Mouse (Mus musculus): ENCODE results near the gene Atp7a. TPM values are rescaled to one million over a fixed set of nuclear protein-coding genes. Genes with fewer than 3 reads are reported as not detected.
"Not testable (repeated sequence)": the region's sequence is repeated elsewhere in the genome, so short reads cannot be mapped to it uniquely, and the experiment has no call there.

Gene Atp7a
- polyA plus RNA-seq (2015; fragmentation: Nextera tagmentation; extraction: Ambion mirVana) = 26.7 and 27.9 TPM in 2 replicates

GRCm38 (mm10) chrX:106026418-106027342, at the start of gene Atp7a:
TSS of gene Atp7a (plus strand) at chrX:106027276.
- Histone ChIP-seq H3K4me1 (replicated peaks; ENCODE audit: control insufficient read depth, insufficient read depth, low read length) (no peaks in the 10 kb centered on the region), H3K27ac (ENCODE audit: low read length) (peak within 1 kb of the TSS; percentile 73; the same call in 1 of the 2 replicates), H3K9me3 (ENCODE audit: control insufficient read depth, low read length) (no peaks in the 10 kb centered on the region), H3K9ac (ENCODE audit: low read length) (peak within 1 kb of the TSS; percentile 73), H3K36me3 (ENCODE audit: control insufficient read depth, insufficient read depth, low read length) (no peaks in the 10 kb centered on the region), H3K4me2 (ENCODE audit: low read depth, low read length) (peak within 1 kb of the TSS; percentile 51), H3K4me3 (ENCODE audit: low read length) (peak within 1 kb of the TSS; percentile 60), H3K27me3 (ENCODE audit: control insufficient read depth, insufficient read depth, low read depth, low read length) (no peaks in the 10 kb centered on the region)
- WGBS = 19% methylated on average over 35 of the region's 36 CpGs
- ATAC-seq (ENCODE audit: low read depth) = peak; percentile 99

DNA sequence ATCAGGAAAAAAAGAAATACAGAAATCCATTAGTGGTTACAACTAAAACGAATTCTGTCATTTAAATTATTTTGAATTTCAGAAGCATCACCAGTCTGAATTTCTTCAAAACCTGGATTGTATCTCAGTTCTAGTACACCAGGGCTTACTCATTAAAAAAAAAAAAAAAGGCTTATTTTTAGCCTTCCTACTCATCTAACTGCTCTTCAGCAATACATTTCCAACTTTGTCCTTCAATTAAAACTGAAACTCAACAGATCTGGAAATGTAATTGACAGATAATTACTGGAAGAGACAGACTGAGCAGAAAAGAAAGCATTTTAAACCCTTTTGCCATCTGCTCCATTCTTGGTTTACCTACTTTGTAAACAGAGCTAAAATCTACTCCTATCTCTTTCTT, 25.5 kb upstream of the Atp7a start:
- 64% methylated on average over 1 of the region's 1 CpGs for WGBS
- Histone ChIP-seq H3K4me2 (ENCODE audit: low read depth, low read length) (no peak overlapping the region), H3K4me1 (replicated peaks; ENCODE audit: control insufficient read depth, insufficient read depth, low read length) (no peaks in the 10 kb centered on the region), H3K9me3 (ENCODE audit: control insufficient read depth, low read length) (no peaks in the 10 kb centered on the region), H3K36me3 (ENCODE audit: control insufficient read depth, insufficient read depth, low read length) (peaks cover 2% of the 10 kb centered on the region; the same call in 1 of the 2 replicates), H3K4me3 (ENCODE audit: low read length) (no peak overlapping the region), H3K27ac (ENCODE audit: low read length) (no peak overlapping the region), H3K9ac (ENCODE audit: low read length) (no peak overlapping the region), H3K27me3 (ENCODE audit: control insufficient read depth, insufficient read depth, low read depth, low read length) (no peaks in the 10 kb centered on the region)
- no peak for ATAC-seq (ENCODE audit: low read depth)

DNA sequence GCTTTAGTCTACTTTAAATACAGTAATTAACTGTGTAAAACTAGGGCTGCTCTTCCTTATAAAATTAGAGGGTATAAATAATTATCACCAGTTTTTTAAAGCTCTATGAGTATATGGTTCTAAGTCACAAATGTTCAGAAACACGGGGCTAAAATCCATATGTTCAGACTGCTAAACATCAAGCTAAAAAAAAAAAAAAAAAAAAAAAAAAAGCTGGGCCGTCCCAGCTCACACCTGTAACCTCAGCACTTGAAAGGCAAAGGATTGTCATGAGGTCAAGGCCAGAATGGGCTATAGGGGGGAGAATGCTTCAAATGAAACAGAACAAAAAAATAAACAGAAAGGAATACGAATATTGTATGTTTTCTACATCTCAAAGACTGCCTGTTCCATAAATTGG, 16.3 kb upstream of the Atp7a start:
- Histone ChIP-seq H3K9me3 (ENCODE audit: control insufficient read depth, low read length) (no peaks in the 10 kb centered on the region), H3K27ac (ENCODE audit: low read length) (no peak overlapping the region; the same call in 1 of the 2 replicates), H3K4me1 (replicated peaks; ENCODE audit: control insufficient read depth, insufficient read depth, low read length) (peaks cover 3% of the 10 kb centered on the region; the same call in 1 of the 2 replicates), H3K4me2 (ENCODE audit: low read depth, low read length) (peak overlapping the region; percentile 53), H3K9ac (ENCODE audit: low read length) (peak overlapping the region; percentile 76), H3K27me3 (ENCODE audit: control insufficient read depth, insufficient read depth, low read depth, low read length) (no peaks in the 10 kb centered on the region), H3K4me3 (ENCODE audit: low read length) (peak overlapping the region; percentile 70), H3K36me3 (ENCODE audit: control insufficient read depth, insufficient read depth, low read length) (no peaks in the 10 kb centered on the region)
- 7% methylated on average over 3 of the region's 3 CpGs for WGBS
- ATAC-seq (ENCODE audit: low read depth) = no peak

- peak within 1 kb of the TSS; percentile 64 for H3K4me2 ChIP-seq (ENCODE audit: low read depth, low read length)
- WGBS = 18% methylated on average over 45 of the region's 45 CpGs
- peak; percentile 97 for ATAC-seq (ENCODE audit: low read depth)
- no peaks in the 10 kb centered on the region for H3K36me3 ChIP-seq (ENCODE audit: control insufficient read depth, insufficient read depth, low read length)
- no peaks in the 10 kb centered on the region for H3K27me3 ChIP-seq (ENCODE audit: control insufficient read depth, insufficient read depth, low read depth, low read length)
- peak within 1 kb of the TSS; percentile 91 for H3K27ac ChIP-seq (ENCODE audit: low read length)
- peaks cover 3% of the 10 kb centered on the region; the same call in 1 of the 2 replicates for H3K4me1 ChIP-seq (replicated peaks; ENCODE audit: control insufficient read depth, insufficient read depth, low read length)
- peak within 1 kb of the TSS; percentile 70 for H3K4me3 ChIP-seq (ENCODE audit: low read length)
- peak within 1 kb of the TSS; percentile 76 for H3K9ac ChIP-seq (ENCODE audit: low read length)
- no peaks in the 10 kb centered on the region for H3K9me3 ChIP-seq (ENCODE audit: control insufficient read depth, low read length)
These were observed 15.5 kb upstream of the Atp7a start, which contains the start of gene Magt1 for GRCm38 (mm10) chrX:106011465-106012159. TSS of gene Magt1 (minus strand) at chrX:106011906.

- Histone ChIP-seq H3K27ac (ENCODE audit: low read length) (peak overlapping the region; percentile 83), H3K4me3 (ENCODE audit: low read length) (peak overlapping the region; percentile 39), H3K4me1 (replicated peaks; ENCODE audit: control insufficient read depth, insufficient read depth, low read length) (peaks cover 6% of the 10 kb centered on the region; the same call in 1 of the 2 replicates), H3K9ac (ENCODE audit: low read length) (peak overlapping the region; percentile 59), H3K27me3 (ENCODE audit: control insufficient read depth, insufficient read depth, low read depth, low read length) (no peaks in the 10 kb centered on the region), H3K9me3 (ENCODE audit: control insufficient read depth, low read length) (no peaks in the 10 kb centered on the region), H3K36me3 (ENCODE audit: control insufficient read depth, insufficient read depth, low read length) (no peaks in the 10 kb centered on the region), H3K4me2 (ENCODE audit: low read depth, low read length) (peak overlapping the region; percentile 64)
- ATAC-seq (ENCODE audit: low read depth) = no peak
- WGBS = 69% methylated on average over 3 of the region's 3 CpGs
These were observed 14.5 kb upstream of the Atp7a start for GRCm38 (mm10) chrX:106012559-106012958.

DNA sequence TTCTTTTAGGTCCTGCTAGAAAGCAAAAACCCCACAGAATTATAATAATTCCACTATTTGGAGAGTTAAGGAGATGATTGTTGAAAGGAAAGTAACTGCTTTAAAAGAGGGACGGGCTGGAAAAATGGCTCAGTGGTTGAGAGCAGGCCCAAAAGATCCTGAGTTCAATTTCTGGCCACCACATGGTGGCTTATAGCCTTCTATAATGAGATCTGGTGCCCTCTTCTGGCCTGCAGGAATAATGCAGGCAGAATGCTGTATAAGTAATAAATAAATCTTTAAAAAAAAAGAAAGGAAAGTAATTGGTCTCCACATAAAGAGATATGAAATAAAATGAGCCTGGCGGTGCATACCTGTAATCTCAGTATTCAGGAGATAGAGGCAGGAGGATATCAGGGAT, 13.9 kb upstream of the Atp7a start:
- WGBS = 44% methylated on average over 2 of the region's 2 CpGs
- Histone ChIP-seq H3K4me3 (ENCODE audit: low read length) (no peak overlapping the region), H3K4me1 (replicated peaks; ENCODE audit: control insufficient read depth, insufficient read depth, low read length) (peaks cover 6% of the 10 kb centered on the region; the same call in 1 of the 2 replicates), H3K4me2 (ENCODE audit: low read depth, low read length) (no peak overlapping the region), H3K27me3 (ENCODE audit: control insufficient read depth, insufficient read depth, low read depth, low read length) (no peaks in the 10 kb centered on the region), H3K9me3 (ENCODE audit: control insufficient read depth, low read length) (no peaks in the 10 kb centered on the region), H3K9ac (ENCODE audit: low read length) (no peak overlapping the region), H3K36me3 (ENCODE audit: control insufficient read depth, insufficient read depth, low read length) (no peaks in the 10 kb centered on the region), H3K27ac (ENCODE audit: low read length) (no peak overlapping the region)
- no peak for ATAC-seq (ENCODE audit: low read depth)

- H3K36me3 ChIP-seq (ENCODE audit: control insufficient read depth, insufficient read depth, low read length); H3K4me1 ChIP-seq (replicated peaks; ENCODE audit: control insufficient read depth, insufficient read depth, low read length); H3K27ac ChIP-seq (ENCODE audit: low read length); H3K9ac ChIP-seq (ENCODE audit: low read length); H3K4me2 ChIP-seq (ENCODE audit: low read depth, low read length); H3K27me3 ChIP-seq (ENCODE audit: control insufficient read depth, insufficient read depth, low read depth, low read length); H3K4me3 ChIP-seq (ENCODE audit: low read length); ATAC-seq (ENCODE audit: low read depth); H3K9me3 ChIP-seq (ENCODE audit: control insufficient read depth, low read length): not testable (repeated sequence)
- WGBS = 60% methylated on average over 2 of the region's 2 CpGs
These were observed 12.2 kb upstream of the Atp7a start for GRCm38 (mm10) chrX:106014741-106015377.

GRCm38 (mm10) chrX:106015571-106016322, 11.3 kb upstream of the Atp7a start, which contains the start of gene Cox7b:
TSS of gene Cox7b (plus strand) at chrX:106015700.
- Histone ChIP-seq H3K4me2 (ENCODE audit: low read depth, low read length) (peak within 1 kb of the TSS; percentile 45), H3K27ac (ENCODE audit: low read length) (peak within 1 kb of the TSS; percentile 83), H3K4me1 (replicated peaks; ENCODE audit: control insufficient read depth, insufficient read depth, low read length) (peaks cover 3% of the 10 kb centered on the region; the same call in 1 of the 2 replicates), H3K9ac (ENCODE audit: low read length) (peak within 1 kb of the TSS; percentile 78), H3K4me3 (ENCODE audit: low read length) (peak within 1 kb of the TSS; percentile 70), H3K27me3 (ENCODE audit: control insufficient read depth, insufficient read depth, low read depth, low read length) (no peaks in the 10 kb centered on the region), H3K9me3 (ENCODE audit: control insufficient read depth, low read length) (no peaks in the 10 kb centered on the region), H3K36me3 (ENCODE audit: control insufficient read depth, insufficient read depth, low read length) (no peaks in the 10 kb centered on the region)
- ATAC-seq (ENCODE audit: low read depth) = peak; percentile 34
- WGBS = 15% methylated on average over 26 of the region's 26 CpGs
